Mouse (Mus musculus) limb, embryonic 13.5 days (tissue): Measurements from ENCODE around the gene Olfr772. TPM values are rescaled to one million over a fixed set of nuclear protein-coding genes. Genes with fewer than 3 reads are reported as not detected.
"Not testable (repeated sequence)": the region's sequence is repeated elsewhere in the genome, so short reads cannot be mapped to it uniquely, and the experiment has no call there.

ENCODE experiments used
- ATAC-seq: fragments of 200-750 bp; cut with Nextera tagmentation; 2 replicates; pipeline ENCODE4 v1.8.0; 2017; ENCODE audit warnings: low read depth, moderate number of reproducible peaks, moderate TSS enrichment; ENCODE audit not compliant: low FRiP score
- H3K27ac ChIP-seq: fragments of 300-500 bp; sonication (generic); 2 replicates; pipeline ENCODE4 v1.5.1; 2015; ENCODE audit warnings: inconsistent platforms, mild to moderate bottlenecking, moderate library complexity
- H3K27me3 ChIP-seq: fragments of 300-500 bp; sonication (generic); 2 replicates; pipeline ENCODE4 v1.6.1; 2015; ENCODE audit warnings: mild to moderate bottlenecking, inconsistent platforms
- H3K36me3 ChIP-seq: fragments of 300-500 bp; sonication (generic); 2 replicates; pipeline ENCODE4 v1.6.1; 2015; ENCODE audit warnings: inconsistent platforms, mild to moderate bottlenecking, moderate library complexity
- H3K4me1 ChIP-seq: fragments of 300-500 bp; sonication (generic); 2 replicates; pipeline ENCODE4 v1.6.1; 2015; ENCODE audit warnings: inconsistent platforms
- H3K4me2 ChIP-seq: fragments of 300-500 bp; sonication (generic); replicated peaks from 2 replicates; pipeline ENCODE4 v1.6.1; 2015; ENCODE audit warnings: inconsistent platforms, mild to moderate bottlenecking, moderate library complexity
- H3K4me3 ChIP-seq: fragments of 300-500 bp; sonication (generic); 2 replicates; pipeline ENCODE4 v1.5.1; 2015; ENCODE audit warnings: moderate library complexity, mild to moderate bottlenecking, inconsistent platforms
- H3K9ac ChIP-seq: fragments of 300-500 bp; sonication (generic); 2 replicates; pipeline ENCODE4 v1.6.1; 2015; ENCODE audit warnings: mild to moderate bottlenecking, inconsistent platforms
- H3K9me3 ChIP-seq: fragments of 300-500 bp; sonication (generic); 2 replicates; pipeline ENCODE4 v1.6.1; 2016; ENCODE audit warnings: inconsistent platforms
- WGBS: fragments of 180-500 bp; shearing (Covaris S2); methylation state at CpG from one replicate; pipeline ENCODE4 v1.1.7; 2015; 5-methylcytosine and 5-hydroxymethylcytosine counted together
- polyA plus RNA-seq: library from polyadenylated mRNA; unstranded; fragments of >200 nt; fragmentation: Nextera tagmentation; extraction: Ambion mirVana; gene quantifications from 2 replicates; pipeline ENCODE4 v1.2.1, GENCODE M21; 2015

The Olfr772 gene
- polyA plus RNA-seq, result not detected in 2 replicates

DNA sequence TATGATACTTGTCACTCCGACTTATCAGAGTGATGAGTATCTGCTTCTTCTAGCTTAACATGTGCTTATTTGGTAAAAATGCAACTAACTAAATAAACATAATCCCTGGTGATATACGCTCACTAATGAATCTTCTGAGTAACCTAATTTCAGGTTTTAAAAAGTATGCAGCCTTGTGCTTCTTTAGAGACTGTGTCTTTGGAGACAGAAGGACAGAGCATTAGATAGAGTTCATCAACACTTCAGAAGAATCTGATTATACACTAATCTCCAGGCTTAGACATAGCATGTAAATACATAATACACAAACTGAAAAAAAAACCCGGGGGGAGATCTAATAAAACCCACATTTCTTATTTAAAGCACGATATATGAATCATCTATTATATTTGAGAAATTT is at the start of gene Olfr772:
Gene Olfr772, minus strand, starts transcription at position 101 of the 400 bp plus-strand sequence.
- H3K9me3 ChIP-seq, H3K27ac ChIP-seq, H3K36me3 ChIP-seq, H3K4me1 ChIP-seq, H3K27me3 ChIP-seq, H3K4me3 ChIP-seq, H3K9ac ChIP-seq, H3K4me2 ChIP-seq, ATAC-seq: not testable (repeated sequence)
- 90% methylated on average over 4 of the region's 4 CpGs for WGBS

DNA sequence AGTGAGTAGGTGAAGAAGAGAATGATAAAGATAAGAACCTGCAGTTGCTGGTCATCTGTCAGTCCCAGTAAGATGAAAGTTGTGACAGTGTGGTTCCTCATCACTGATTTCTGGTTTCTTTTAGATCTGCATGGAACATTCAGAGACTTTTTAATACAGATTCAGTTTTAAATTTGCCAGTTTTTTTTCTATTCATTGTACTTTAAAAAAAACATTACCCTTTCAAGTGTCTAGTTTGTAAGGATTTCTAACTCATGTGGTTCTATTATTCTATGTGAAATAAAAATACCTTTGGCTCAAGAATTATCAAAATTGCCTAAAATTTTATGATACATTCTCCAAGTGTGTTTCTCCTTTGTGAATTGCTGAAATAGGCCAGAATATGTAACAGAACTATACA is 9.6 kb upstream of the Olfr772 start, which contains the start of gene Olfr773:
Gene Olfr773, minus strand, starts transcription at position 101 of the 400 bp plus-strand sequence.
- H3K4me2 ChIP-seq, H3K4me3 ChIP-seq, H3K4me1 ChIP-seq, H3K27ac ChIP-seq, H3K9ac ChIP-seq, ATAC-seq, H3K9me3 ChIP-seq, H3K36me3 ChIP-seq, H3K27me3 ChIP-seq: not testable (repeated sequence)

DNA sequence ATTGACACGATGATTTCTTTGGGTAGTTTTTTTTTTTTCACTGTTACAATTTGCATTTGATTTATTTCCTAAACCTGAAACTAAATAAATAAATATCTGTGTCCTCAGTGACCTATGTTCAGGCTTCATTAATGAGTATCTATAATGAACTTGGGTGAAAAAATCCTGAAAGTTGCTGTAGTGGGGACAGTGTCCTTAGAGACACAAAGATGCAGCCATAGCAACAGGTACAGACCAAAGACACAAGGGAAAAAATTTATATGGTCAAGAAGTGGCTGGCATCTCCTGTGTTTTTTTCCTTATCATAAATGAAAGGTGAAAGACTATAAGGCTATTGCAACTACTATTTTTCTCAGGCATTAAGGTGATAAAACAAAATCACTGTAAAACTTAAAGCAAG is 13.1 kb downstream of the Olfr772 start, which contains the start of gene Olfr771:
Gene Olfr771, minus strand, starts transcription at position 101 of the 400 bp plus-strand sequence.
- Histone ChIP-seq H3K4me3 (no peak within 1 kb of the TSS), H3K9ac (no peak within 1 kb of the TSS), H3K4me2 (no peak within 1 kb of the TSS), H3K27me3 (no peaks in the 10 kb centered on the region), H3K4me1 (no peaks in the 10 kb centered on the region), H3K36me3 (no peaks in the 10 kb centered on the region), H3K9me3 (no peaks in the 10 kb centered on the region), H3K27ac (no peak within 1 kb of the TSS)
- WGBS, result 84% methylated on average over 1 of the region's 1 CpGs
- ATAC-seq, result no peak

DNA sequence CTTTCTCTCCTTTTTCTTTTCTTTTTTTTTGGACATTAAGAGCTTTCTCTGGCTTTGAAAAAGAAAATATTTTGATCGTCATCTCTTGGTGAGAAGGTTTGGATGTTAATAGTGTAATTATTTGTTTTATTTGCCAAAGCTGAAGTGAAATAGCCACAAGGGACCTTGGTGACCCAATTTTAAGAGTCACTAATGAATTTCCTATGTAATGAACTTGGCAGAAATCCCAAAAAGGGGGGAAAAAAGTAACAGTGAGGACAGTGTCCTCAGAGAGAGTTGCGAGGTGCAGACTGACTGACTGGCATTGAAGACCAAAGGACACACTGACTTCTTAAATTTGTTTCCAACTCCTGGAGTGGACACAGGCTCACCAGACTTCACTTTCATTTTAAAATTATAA is 38.8 kb downstream of the Olfr772 start, which contains the start of gene Olfr770:
Gene Olfr770, minus strand, starts transcription at position 101 of the 400 bp plus-strand sequence.
- Histone ChIP-seq H3K4me1 (no peaks in the 10 kb centered on the region), H3K9me3 (no peaks in the 10 kb centered on the region), H3K27me3 (no peaks in the 10 kb centered on the region), H3K4me3 (no peak within 1 kb of the TSS), H3K9ac (no peak within 1 kb of the TSS), H3K4me2 (no peak within 1 kb of the TSS), H3K36me3 (no peaks in the 10 kb centered on the region), H3K27ac (no peak within 1 kb of the TSS)
- WGBS, result 60% methylated on average over 2 of the region's 2 CpGs
- no peak for ATAC-seq

Other genes starting within 250 kb of the Olfr772 start
- gene Itga7, start 244.1 kb downstream of the Olfr772 start, polyA plus RNA-seq, result 4.8 and 5.5 TPM in 2 replicates
- gene Mettl7b, start 216.9 kb downstream of the Olfr772 start, polyA plus RNA-seq, result 0.19 TPM in 1 of 2 replicates, not detected in the other
- gene Olfr9, start 188.5 kb downstream of the Olfr772 start, polyA plus RNA-seq, result not detected in 2 replicates
- not detected in 2 replicates for gene Olfr763, start 167.1 kb downstream of the Olfr772 start, polyA plus RNA-seq
- gene Olfr764-ps1, start 138.0 kb downstream of the Olfr772 start, polyA plus RNA-seq, result not detected in 2 replicates
- gene Olfr765, start 127.9 kb downstream of the Olfr772 start, polyA plus RNA-seq, result not detected in 2 replicates
- gene Olfr766-ps1, start 108.9 kb downstream of the Olfr772 start, polyA plus RNA-seq, result 0.08 TPM in 1 of 2 replicates, not detected in the other
- gene Olfr767, start 95.0 kb downstream of the Olfr772 start, polyA plus RNA-seq, result 0.04 TPM in 1 of 2 replicates, not detected in the other
- gene Olfr768, start 78.5 kb downstream of the Olfr772 start, polyA plus RNA-seq, result 0.08 TPM in 1 of 2 replicates, not detected in the other
- gene Olfr769, start 60.1 kb downstream of the Olfr772 start, polyA plus RNA-seq, result 0.05 TPM in 1 of 2 replicates, not detected in the other
- not detected in 2 replicates for gene Olfr770, start 38.9 kb downstream of the Olfr772 start, polyA plus RNA-seq
- gene Olfr771, start 13.2 kb downstream of the Olfr772 start, polyA plus RNA-seq, result not detected in 2 replicates
- not detected in 2 replicates for gene Olfr773, start 9.5 kb upstream of the Olfr772 start, polyA plus RNA-seq
- gene Olfr774, start 58.3 kb upstream of the Olfr772 start, polyA plus RNA-seq, result not detected in 2 replicates
- gene Olfr775, start 70.5 kb upstream of the Olfr772 start, polyA plus RNA-seq, result not detected in 2 replicates
- gene Olfr776, start 81.2 kb upstream of the Olfr772 start, polyA plus RNA-seq, result not detected in 2 replicates
- gene Olfr777, start 93.6 kb upstream of the Olfr772 start, polyA plus RNA-seq, result not detected in 2 replicates
- not detected in 2 replicates for gene Olfr780, start 140.2 kb upstream of the Olfr772 start, polyA plus RNA-seq
- gene Olfr781, start 150.9 kb upstream of the Olfr772 start, polyA plus RNA-seq, result not detected in 2 replicates
- not detected in 2 replicates for gene Olfr782, start 170.9 kb upstream of the Olfr772 start, polyA plus RNA-seq
- gene Olfr784, start 206.2 kb upstream of the Olfr772 start, polyA plus RNA-seq, result 0.06 TPM in 2 replicates
- gene Olfr785, start 227.5 kb upstream of the Olfr772 start, polyA plus RNA-seq, result not detected in 2 replicates
- not detected in 2 replicates for gene Olfr786, start 249.4 kb upstream of the Olfr772 start, polyA plus RNA-seq